Mouse (Mus musculus) adrenal gland, postnatal 0 days (tissue): ENCODE data around the gene Cavin1. TPM values are rescaled to one million over a fixed set of nuclear protein-coding genes. Genes with fewer than 3 reads are reported as not detected.

Experiments
- polyA plus RNA-seq: library from polyadenylated mRNA; unstranded; fragments of >200 nt; fragmentation: Nextera tagmentation; extraction: Ambion mirVana; gene quantifications from 2 replicates; pipeline ENCODE4 v1.2.1, GENCODE M21; 2015

The Cavin1 gene
- polyA plus RNA-seq, result 298 and 326 TPM in 2 replicates

DNA sequence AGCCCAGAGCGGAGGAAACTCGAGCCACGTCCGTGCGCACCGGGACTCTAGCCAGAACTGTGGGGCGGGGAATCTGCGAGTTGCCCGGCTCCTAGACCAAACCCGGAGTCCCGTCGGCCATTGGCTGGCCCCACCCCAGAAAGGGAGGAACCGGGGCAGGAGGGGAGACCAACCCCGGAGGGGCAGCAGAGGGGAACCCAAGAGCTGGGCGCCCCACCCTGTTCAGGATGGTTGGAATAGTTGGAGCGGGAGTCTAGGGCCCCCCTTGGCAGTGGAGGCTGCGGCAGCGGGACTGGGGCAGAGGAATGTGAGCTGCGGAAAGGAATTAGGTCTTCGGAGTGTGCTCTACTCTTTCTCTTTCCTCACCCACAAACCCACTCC, at the start of gene Cavin1:
TSS of gene Cavin1 (minus strand) at position 331 of the 381 bp plus-strand sequence.

DNA sequence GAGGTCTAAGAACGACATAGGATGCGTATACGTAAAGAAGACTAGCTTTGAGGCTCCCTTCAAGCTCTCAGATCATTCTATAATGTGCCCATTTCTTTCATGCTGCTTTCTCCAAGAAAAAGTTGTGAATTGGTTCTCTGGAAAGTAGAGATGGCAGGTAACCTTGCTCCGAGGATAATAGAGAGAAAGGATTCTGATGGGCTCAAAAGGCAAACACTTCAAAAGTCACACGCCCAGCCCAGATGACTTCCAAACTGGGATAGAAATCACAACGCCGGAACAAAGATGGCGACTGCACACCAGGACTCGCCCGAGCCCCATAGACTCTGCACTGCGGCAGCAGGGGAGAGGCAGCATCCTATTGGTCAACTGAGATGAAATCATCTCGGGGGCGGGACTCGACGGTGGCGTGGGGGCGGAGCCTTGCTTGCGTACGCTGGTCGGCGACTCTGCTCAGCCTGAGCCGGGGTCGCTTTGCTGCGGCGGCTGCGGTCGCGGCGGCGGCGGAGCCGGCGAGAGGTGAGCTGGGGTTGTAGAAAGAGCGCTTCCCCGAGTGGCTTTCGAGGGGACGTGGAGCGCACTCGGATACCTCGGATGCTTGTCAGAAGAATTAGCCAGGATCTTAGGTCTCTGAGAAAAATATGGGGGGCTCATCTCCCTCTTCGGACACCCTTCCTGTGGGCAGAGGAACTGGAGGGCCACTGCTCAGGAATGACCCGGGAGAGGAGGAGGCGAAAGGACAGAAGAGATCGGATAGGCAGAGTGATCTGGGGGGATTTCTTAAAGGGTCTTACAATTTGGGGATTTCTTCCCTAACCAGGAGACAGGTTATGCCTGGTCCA, 38.6 kb upstream of the Cavin1 start, which contains the start of gene Atp6v0a1:
TSS of gene Atp6v0a1 (plus strand) at position 407 of the 842 bp plus-strand sequence.

DNA sequence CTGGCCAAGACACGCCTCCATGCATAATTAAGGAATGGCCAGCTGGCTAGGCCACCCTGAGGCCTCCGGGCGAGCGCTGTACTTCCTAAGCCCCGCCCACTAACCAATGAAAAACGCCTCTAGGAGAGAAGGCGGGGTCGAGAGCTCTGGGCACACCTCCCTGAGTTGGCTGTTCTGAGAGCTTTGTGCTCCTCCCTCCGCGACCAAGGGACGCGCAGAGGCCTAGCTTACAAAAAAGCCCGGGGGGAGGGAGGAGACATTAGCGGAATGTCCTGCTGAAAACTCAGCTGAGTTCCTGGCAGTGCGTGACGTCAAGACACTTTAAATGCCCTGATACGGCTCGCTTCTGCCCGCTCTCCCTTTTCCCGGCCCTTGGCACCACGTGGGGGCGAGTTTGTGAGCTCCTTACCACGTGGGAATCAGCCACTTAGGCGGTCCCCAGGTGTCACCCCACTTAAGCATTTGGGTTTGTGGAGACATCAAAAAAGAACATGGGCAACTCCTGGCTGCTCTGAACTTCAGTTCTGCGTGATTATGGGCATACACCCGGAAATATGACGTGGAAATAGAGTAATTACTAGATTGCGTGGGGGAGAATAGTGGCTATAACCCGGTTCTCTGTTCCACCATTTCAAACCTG, 31.1 kb downstream of the Cavin1 start, which contains the start of gene Stat3:
TSS of gene Stat3 (minus strand) at position 29 of the 640 bp plus-strand sequence.

Other genes with a start within 250 kb of the Cavin1 start
- gene Rab5c, start 232.7 kb downstream of the Cavin1 start, polyA plus RNA-seq, result 34.3 and 39.6 TPM in 2 replicates
- gene Kcnh4, start 210.9 kb downstream of the Cavin1 start, polyA plus RNA-seq, result 0.20 and 0.21 TPM in 2 replicates
- gene Hcrt, start 208.0 kb downstream of the Cavin1 start, polyA plus RNA-seq, result not detected in 2 replicates
- gene Ghdc, start 199.9 kb downstream of the Cavin1 start, polyA plus RNA-seq, result 7.4 and 9.3 TPM in 2 replicates
- gene Stat5b, start 120.2 kb downstream of the Cavin1 start, polyA plus RNA-seq, result 17.9 and 25.7 TPM in 2 replicates
- 7.6 and 12.2 TPM in 2 replicates for gene Stat5a, start 111.5 kb downstream of the Cavin1 start, polyA plus RNA-seq
- gene Stat3, start 31.3 kb downstream of the Cavin1 start, polyA plus RNA-seq, result 43.6 and 44.0 TPM in 2 replicates
- 48.6 and 61.9 TPM in 2 replicates for gene Atp6v0a1, start 38.6 kb upstream of the Cavin1 start, polyA plus RNA-seq
- gene Naglu, start 99.1 kb upstream of the Cavin1 start, polyA plus RNA-seq, result 29.9 and 57.1 TPM in 2 replicates
- 0.36 and 0.65 TPM in 2 replicates for gene Hsd17b1, start 107.5 kb upstream of the Cavin1 start, polyA plus RNA-seq
- gene Coasy, start 111.7 kb upstream of the Cavin1 start, polyA plus RNA-seq, result 40.7 and 70.1 TPM in 2 replicates
- 33.9 and 46.5 TPM in 2 replicates for gene Mlx, start 116.4 kb upstream of the Cavin1 start, polyA plus RNA-seq
- 13.6 and 15.3 TPM in 2 replicates for gene Psmc3ip, start 124.5 kb upstream of the Cavin1 start, polyA plus RNA-seq
- 17.6 and 20.9 TPM in 2 replicates for gene Retreg3, start 149.0 kb upstream of the Cavin1 start, polyA plus RNA-seq
- 34.1 and 45.0 TPM in 2 replicates for gene Tubg1, start 149.1 kb upstream of the Cavin1 start, polyA plus RNA-seq
- gene Tubg2, start 185.0 kb upstream of the Cavin1 start, polyA plus RNA-seq, result 5.6 and 9.6 TPM in 2 replicates
- gene Cntnap1, start 199.6 kb upstream of the Cavin1 start, polyA plus RNA-seq, result 0.88 and 1.1 TPM in 2 replicates
- gene Plekhh3, start 200.5 kb upstream of the Cavin1 start, polyA plus RNA-seq, result 14.7 and 16.6 TPM in 2 replicates
- 0.06 and 0.28 TPM in 2 replicates for gene Ccr10, start 204.6 kb upstream of the Cavin1 start, polyA plus RNA-seq